Mouse (Mus musculus) heart, embryonic 10.5 days (tissue): ENCODE measurements around the gene Dcst2. TPM values are rescaled to one million over a fixed set of nuclear protein-coding genes. Genes with fewer than 3 reads are reported as not detected.

Source experiments
- DNase-seq: peaks from one replicate; pipeline ENCODE4 v3.0.0-alpha.2; 2017; ENCODE audit warnings: low spot score
- H3K27ac ChIP-seq: fragments of 300-500 bp; sonication (generic); 2 replicates; pipeline ENCODE4 v1.5.1; 2016; ENCODE audit warnings: mild to moderate bottlenecking
- H3K27me3 ChIP-seq: fragments of 300-500 bp; sonication (generic); 2 replicates; pipeline ENCODE4 v1.6.1; 2016; ENCODE audit warnings: mild to moderate bottlenecking; ENCODE audit not compliant: poor library complexity, insufficient read depth, severe bottlenecking
- H3K36me3 ChIP-seq: fragments of 300-500 bp; sonication (generic); 2 replicates; pipeline ENCODE4 v1.6.1; 2016; ENCODE audit warnings: mild to moderate bottlenecking, moderate library complexity
- H3K4me1 ChIP-seq: fragments of 300-500 bp; sonication (generic); 2 replicates; pipeline ENCODE4 v1.6.1; 2016; ENCODE audit warnings: mild to moderate bottlenecking
- H3K4me3 ChIP-seq: fragments of 300-500 bp; sonication (generic); 2 replicates; pipeline ENCODE4 v1.5.1; 2016; ENCODE audit warnings: mild to moderate bottlenecking, moderate library complexity
- H3K9me3 ChIP-seq: fragments of 300-500 bp; sonication (generic); 2 replicates; pipeline ENCODE4 v1.6.1; 2016; ENCODE audit warnings: mild to moderate bottlenecking, moderate library complexity
- WGBS: fragments of 180-500 bp; shearing (Covaris S2); methylation state at CpG from one replicate; pipeline ENCODE4 v1.1.7; 2016; 5-methylcytosine and 5-hydroxymethylcytosine counted together
- polyA plus RNA-seq: library from polyadenylated mRNA; unstranded; fragments of >200 nt; fragmentation: Nextera tagmentation; extraction: Ambion mirVana; gene quantifications from 2 replicates; pipeline ENCODE4 v1.2.1, GENCODE M21; 2016

Gene Dcst2
- polyA plus RNA-seq, 1 experiment from 2014 or later = 0.05 TPM

GRCm38 (mm10) chr3:89354816-89355511 is 6.8 kb upstream of the Dcst2 start:
- no peak overlapping the region for H3K4me3 ChIP-seq
- H3K9me3 ChIP-seq = no peaks in the 10 kb centered on the region
- no peak overlapping the region for H3K27ac ChIP-seq
- no peaks in the 10 kb centered on the region for H3K36me3 ChIP-seq
- peaks cover 75% of the 10 kb centered on the region for H3K27me3 ChIP-seq
- peaks cover 18% of the 10 kb centered on the region for H3K4me1 ChIP-seq
- DNase-seq = peak; percentile 88
- 17% methylated on average over 5 of the region's 5 CpGs for WGBS

- Histone ChIP-seq H3K9me3 (no peaks in the 10 kb centered on the region), H3K36me3 (no peaks in the 10 kb centered on the region), H3K4me3 (no peak overlapping the region), H3K4me1 (peaks cover 13% of the 10 kb centered on the region), H3K27ac (no peak overlapping the region), H3K27me3 (peaks cover 70% of the 10 kb centered on the region)
- WGBS = 81% methylated on average over 6 of the region's 6 CpGs
- DNase-seq = no peak
Measured at GRCm38 (mm10) chr3:89355512-89355902, 6.3 kb upstream of the Dcst2 start.

GRCm38 (mm10) chr3:89356029-89356428 is 5.7 kb upstream of the Dcst2 start:
- Histone ChIP-seq H3K9me3 (no peaks in the 10 kb centered on the region), H3K36me3 (no peaks in the 10 kb centered on the region), H3K27me3 (peaks cover 65% of the 10 kb centered on the region), H3K4me1 (peaks cover 11% of the 10 kb centered on the region), H3K27ac (no peak overlapping the region), H3K4me3 (no peak overlapping the region)
- DNase-seq = no peak
- WGBS = 60% methylated on average over 9 of the region's 9 CpGs

- Histone ChIP-seq H3K27ac (no peak overlapping the region), H3K4me3 (no peak overlapping the region), H3K9me3 (no peaks in the 10 kb centered on the region), H3K36me3 (no peaks in the 10 kb centered on the region), H3K4me1 (peaks cover 11% of the 10 kb centered on the region), H3K27me3 (peaks cover 41% of the 10 kb centered on the region)
- WGBS = 79% methylated on average over 6 of the region's 6 CpGs
- DNase-seq = no peak
Measured at GRCm38 (mm10) chr3:89359630-89360029, 2.1 kb upstream of the Dcst2 start.

- WGBS = 79% methylated on average over 3 of the region's 3 CpGs
- no peak for DNase-seq
Measured at GRCm38 (mm10) chr3:89360237-89360636, 1.5 kb upstream of the Dcst2 start.

GRCm38 (mm10) chr3:89364631-89365030 is 2.9 kb downstream of the Dcst2 start:
- peaks cover 16% of the 10 kb centered on the region for H3K4me1 ChIP-seq
- no peak for DNase-seq

More at GRCm38 (mm10) chr3:89360237-89360636, 1.5 kb upstream of the Dcst2 start:
- no peak overlapping the region for H3K27ac ChIP-seq
- peaks cover 43% of the 10 kb centered on the region for H3K27me3 ChIP-seq
- no peak overlapping the region for H3K4me3 ChIP-seq
- H3K36me3 ChIP-seq = no peaks in the 10 kb centered on the region
- H3K9me3 ChIP-seq = no peaks in the 10 kb centered on the region
- H3K4me1 ChIP-seq = peaks cover 6% of the 10 kb centered on the region

GRCm38 (mm10) chr3:89365153-89365485 is 3.3 kb downstream of the Dcst2 start, which contains the start of gene Dcst1:
Gene Dcst1 (minus strand): TSS chr3:89365253.
- H3K36me3 ChIP-seq = no peaks in the 10 kb centered on the region
- 85% methylated on average over 11 of the region's 11 CpGs for WGBS
- no peak within 1 kb of the TSS for H3K27ac ChIP-seq
- H3K4me3 ChIP-seq = no peak within 1 kb of the TSS
- peaks cover 16% of the 10 kb centered on the region for H3K4me1 ChIP-seq
- no peaks in the 10 kb centered on the region for H3K9me3 ChIP-seq
- no peak for DNase-seq
- H3K27me3 ChIP-seq = peaks cover 42% of the 10 kb centered on the region

More at GRCm38 (mm10) chr3:89364631-89365030, 2.9 kb downstream of the Dcst2 start:
- Histone ChIP-seq H3K9me3 (no peaks in the 10 kb centered on the region), H3K36me3 (no peaks in the 10 kb centered on the region), H3K27me3 (peaks cover 42% of the 10 kb centered on the region), H3K27ac (no peak overlapping the region), H3K4me3 (no peak overlapping the region)
- WGBS = 60% methylated on average over 8 of the region's 8 CpGs

GRCm38 (mm10) chr3:89365486-89366414 is 4.0 kb downstream of the Dcst2 start:
- H3K9me3 ChIP-seq = no peaks in the 10 kb centered on the region
- H3K4me1 ChIP-seq = peaks cover 18% of the 10 kb centered on the region
- H3K4me3 ChIP-seq = no peak overlapping the region
- WGBS = 66% methylated on average over 20 of the region's 20 CpGs
- DNase-seq = no peak
- no peaks in the 10 kb centered on the region for H3K36me3 ChIP-seq
- H3K27ac ChIP-seq = no peak overlapping the region
- peaks cover 42% of the 10 kb centered on the region for H3K27me3 ChIP-seq

GRCm38 (mm10) chr3:89367338-89367737 is 5.6 kb downstream of the Dcst2 start:
- 44% methylated on average over 11 of the region's 11 CpGs for WGBS
- no peaks in the 10 kb centered on the region for H3K9me3 ChIP-seq
- no peaks in the 10 kb centered on the region for H3K36me3 ChIP-seq
- no peak overlapping the region for H3K4me3 ChIP-seq
- DNase-seq = no peak
- H3K27me3 ChIP-seq = peaks cover 42% of the 10 kb centered on the region
- H3K4me1 ChIP-seq = peaks cover 19% of the 10 kb centered on the region
- no peak overlapping the region for H3K27ac ChIP-seq

- H3K9me3 ChIP-seq = no peaks in the 10 kb centered on the region
- WGBS = 41% methylated on average over 5 of the region's 5 CpGs
- H3K27ac ChIP-seq = no peak overlapping the region
- H3K4me1 ChIP-seq = peaks cover 25% of the 10 kb centered on the region
- H3K4me3 ChIP-seq = no peak overlapping the region
- no peaks in the 10 kb centered on the region for H3K36me3 ChIP-seq
- 0 out of 2 replicates have a peak, but pooled peaks cover 2% of the 10 kb centered on the region for H3K27me3 ChIP-seq
- DNase-seq = no peak
Measured at GRCm38 (mm10) chr3:89373581-89374231, 11.9 kb downstream of the Dcst2 start.

- H3K27me3 ChIP-seq = no peaks in the 10 kb centered on the region; the same call in 1 of the 2 replicates
- peak overlapping the region; percentile 75 for H3K4me3 ChIP-seq
- H3K9me3 ChIP-seq = no peaks in the 10 kb centered on the region
- peaks cover 32% of the 10 kb centered on the region for H3K4me1 ChIP-seq
- WGBS = 64% methylated on average over 4 of the region's 4 CpGs
- H3K36me3 ChIP-seq = peaks cover 24% of the 10 kb centered on the region
- DNase-seq = no peak
- peak overlapping the region; percentile 91 for H3K27ac ChIP-seq
Measured at GRCm38 (mm10) chr3:89377831-89378230, 16.1 kb downstream of the Dcst2 start.

GRCm38 (mm10) chr3:89378394-89379067 is 16.8 kb downstream of the Dcst2 start:
- peak; percentile 92 for DNase-seq
- Histone ChIP-seq H3K27me3 (no peaks in the 10 kb centered on the region; the same call in 1 of the 2 replicates), H3K4me1 (peaks cover 28% of the 10 kb centered on the region), H3K27ac (peak overlapping the region; percentile 91), H3K9me3 (no peaks in the 10 kb centered on the region), H3K4me3 (peak overlapping the region; percentile 75), H3K36me3 (peaks cover 24% of the 10 kb centered on the region)
- 1% methylated on average over 28 of the region's 29 CpGs for WGBS
